Mouse (Mus musculus): ENCODE results near the gene Nle1. TPM values are rescaled to one million over a fixed set of nuclear protein-coding genes. Genes with fewer than 3 reads are reported as not detected.
"Not testable (repeated sequence)": the region's sequence is repeated elsewhere in the genome, so short reads cannot be mapped to it uniquely, and the experiment has no call there.

Nle1 gene
- 10 to 100 TPM; 46.0 to 48.8 TPM for total RNA-seq (2021)
- long read RNA-seq, experiment 1, transcript Nle1-201 (13 exons, 1,783 nt): major isoform, 5 of 52 reads
- long read RNA-seq, experiment 1, partial matches to known transcripts: 20 of 52 reads
- long read RNA-seq, experiment 1, other reads (novel, unspliced or antisense): 27 of 52 reads
- long read RNA-seq, experiment 2, transcript Nle1-201 (13 exons, 1,783 nt): major isoform, 10 of 60 reads
- long read RNA-seq, experiment 2, partial matches to known transcripts: 22 of 60 reads
- long read RNA-seq, experiment 2, other reads (novel, unspliced or antisense): 27 of 60 reads

DNA sequence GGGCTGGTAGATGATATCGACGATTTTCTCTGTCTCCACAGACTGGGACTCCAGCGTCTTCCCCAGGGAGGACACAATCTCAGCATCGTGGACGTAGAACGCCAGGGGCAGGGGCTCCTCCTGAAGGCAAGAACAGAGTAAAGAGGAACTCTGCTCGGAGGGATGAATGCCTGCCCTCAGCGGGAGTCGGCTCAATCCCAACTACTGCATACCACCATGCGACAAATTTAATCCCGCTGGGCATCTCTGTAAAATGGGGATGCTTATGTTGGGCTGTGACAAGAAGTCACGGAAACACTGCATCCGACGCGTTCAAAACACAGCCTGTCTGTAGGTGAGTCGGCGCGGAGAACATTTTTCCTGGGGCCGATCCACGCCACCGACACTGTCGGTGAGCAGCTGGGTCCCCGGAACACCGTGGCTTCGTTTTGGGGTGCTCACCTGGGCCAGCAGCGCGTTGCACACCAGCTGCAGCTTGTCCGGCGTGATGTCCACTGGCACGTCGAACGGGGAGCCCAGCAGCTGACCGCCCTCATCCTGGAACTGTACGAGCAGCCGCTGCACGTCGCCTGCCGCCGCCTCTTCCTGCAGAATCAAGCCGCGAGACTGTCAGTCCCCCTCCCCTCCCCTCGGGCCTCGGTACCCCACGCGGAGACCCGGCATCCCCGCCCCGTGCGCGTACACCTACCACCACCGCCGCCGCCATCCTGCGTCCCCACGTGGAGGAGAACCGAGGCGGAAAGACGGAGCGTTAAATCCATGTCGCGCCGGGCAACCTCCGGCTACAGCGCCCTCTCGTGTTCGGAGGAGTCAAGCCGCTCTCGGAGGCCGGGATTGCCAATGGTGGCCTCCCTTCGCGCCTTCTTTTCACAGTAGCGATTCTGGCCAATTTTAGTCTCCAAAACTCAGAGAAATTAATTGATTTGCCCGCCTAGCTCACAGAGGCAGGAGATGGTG lies at the start of gene Nle1:
TSS of gene Nle1 (minus strand) at position 761 of the 957 bp plus-strand sequence.
- Histone ChIP-seq H3K27ac (peak within 1 kb of the TSS; percentile 76), H3K4me3 (peak within 1 kb of the TSS; percentile 96)
- DNase-seq (ENCODE audit: low spot score in 2 of 2): peak; percentile 91 to 97
- TF ChIP-seq CTCF (conservative IDR thresholded peaks at IDR 0.05): peak; percentile 97

DNA sequence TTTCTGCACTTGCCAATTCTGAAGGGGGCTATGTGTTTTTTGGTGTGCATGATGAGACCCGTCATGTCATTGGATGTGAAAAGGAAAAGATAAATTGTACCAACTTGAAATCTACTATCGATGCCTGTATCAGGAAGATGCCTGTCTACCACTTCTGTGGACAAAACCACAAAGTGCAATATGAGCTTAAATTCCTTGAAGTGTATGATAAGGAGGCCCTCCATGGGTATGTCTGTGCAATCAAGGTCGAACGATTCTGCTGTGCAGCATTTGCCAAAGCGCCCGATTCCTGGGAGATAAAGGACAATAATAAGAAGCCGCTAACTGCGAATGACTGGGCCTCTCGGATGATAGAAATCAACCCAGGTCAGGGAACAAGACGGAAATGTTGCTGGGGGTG lies 48.7 kb upstream of the Nle1 start:
- no peak overlapping the region for H3K4me3 ChIP-seq
- no peak overlapping the region for H3K27ac ChIP-seq
- no peak for TF ChIP-seq CTCF (conservative IDR thresholded peaks at IDR 0.05)
- DNase-seq (ENCODE audit: low spot score in 2 of 2): no peak

DNA sequence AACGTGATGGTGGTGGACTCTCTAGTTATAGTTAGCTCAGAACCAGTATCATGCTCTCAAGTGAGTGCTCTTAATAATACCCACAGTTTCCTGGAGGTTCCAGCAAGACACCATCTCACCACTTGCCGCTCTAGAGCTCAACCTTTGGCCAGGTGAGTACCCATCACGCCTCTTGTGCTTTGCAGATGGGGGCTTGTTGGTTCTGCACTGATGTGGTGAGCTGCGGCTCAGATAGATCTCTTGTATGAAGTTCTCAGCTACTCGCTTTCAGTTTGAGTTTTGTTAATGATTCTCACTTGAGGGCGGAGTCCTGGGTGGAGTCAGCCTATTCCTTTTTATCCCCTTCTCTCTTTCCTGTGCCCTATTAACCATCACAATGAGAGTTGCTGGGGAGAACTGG lies 46.4 kb upstream of the Nle1 start:
- DNase-seq (ENCODE audit: low spot score in 2 of 2): no peak
- H3K27ac ChIP-seq: no peak overlapping the region
- TF ChIP-seq CTCF (conservative IDR thresholded peaks at IDR 0.05): no peak
- H3K4me3 ChIP-seq: no peak overlapping the region

GRCm38 (mm10) chr11:82952612-82953542 lies 44.7 kb upstream of the Nle1 start:
- no peak for DNase-seq (ENCODE audit: low spot score in 2 of 2)
- no peak for TF ChIP-seq CTCF (conservative IDR thresholded peaks at IDR 0.05)

DNA sequence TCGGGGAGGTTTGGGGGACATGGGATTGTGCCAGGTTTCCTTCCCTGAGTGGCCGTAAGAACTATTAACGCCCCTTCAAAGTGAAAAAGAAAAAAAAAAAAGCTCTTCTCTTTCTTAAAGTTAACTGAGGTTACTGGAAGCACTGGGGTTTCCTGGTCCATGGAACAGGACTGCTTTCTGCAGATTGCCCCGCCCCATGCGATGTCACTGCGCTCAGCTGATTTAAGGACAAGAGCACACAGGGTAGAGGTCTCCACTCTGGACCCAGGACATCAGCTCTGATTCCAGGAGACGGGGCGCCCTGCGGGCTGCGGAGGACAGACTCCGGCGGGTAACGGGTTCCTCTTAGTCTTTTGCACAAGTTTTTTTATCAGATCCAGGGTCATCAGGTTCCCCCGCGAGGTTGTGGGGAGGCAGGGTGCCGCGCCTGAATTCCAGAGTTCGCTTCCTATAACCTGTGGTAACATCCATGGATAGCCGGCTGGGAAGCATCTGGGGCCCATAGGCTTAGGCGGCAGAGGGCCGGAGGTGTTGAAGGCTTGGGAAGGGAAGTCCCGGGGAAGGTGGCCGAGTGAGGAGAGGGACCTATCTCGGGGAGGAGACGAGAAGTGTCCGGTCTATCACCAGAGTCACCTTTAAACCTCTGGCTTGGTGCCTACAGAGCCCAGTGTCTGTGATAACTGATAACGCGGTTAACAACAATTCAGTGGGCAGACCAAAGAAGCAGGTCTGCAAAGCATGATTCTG lies 43.8 kb upstream of the Nle1 start:
- peak overlapping the region; percentile 37 for H3K4me3 ChIP-seq

More at GRCm38 (mm10) chr11:82952612-82953542, 44.7 kb upstream of the Nle1 start:
- Histone ChIP-seq H3K4me3 (peak overlapping the region; percentile 37; the same call in 1 of the 2 replicates), H3K27ac (no peak overlapping the region; the same call in 1 of the 2 replicates)

DNA sequence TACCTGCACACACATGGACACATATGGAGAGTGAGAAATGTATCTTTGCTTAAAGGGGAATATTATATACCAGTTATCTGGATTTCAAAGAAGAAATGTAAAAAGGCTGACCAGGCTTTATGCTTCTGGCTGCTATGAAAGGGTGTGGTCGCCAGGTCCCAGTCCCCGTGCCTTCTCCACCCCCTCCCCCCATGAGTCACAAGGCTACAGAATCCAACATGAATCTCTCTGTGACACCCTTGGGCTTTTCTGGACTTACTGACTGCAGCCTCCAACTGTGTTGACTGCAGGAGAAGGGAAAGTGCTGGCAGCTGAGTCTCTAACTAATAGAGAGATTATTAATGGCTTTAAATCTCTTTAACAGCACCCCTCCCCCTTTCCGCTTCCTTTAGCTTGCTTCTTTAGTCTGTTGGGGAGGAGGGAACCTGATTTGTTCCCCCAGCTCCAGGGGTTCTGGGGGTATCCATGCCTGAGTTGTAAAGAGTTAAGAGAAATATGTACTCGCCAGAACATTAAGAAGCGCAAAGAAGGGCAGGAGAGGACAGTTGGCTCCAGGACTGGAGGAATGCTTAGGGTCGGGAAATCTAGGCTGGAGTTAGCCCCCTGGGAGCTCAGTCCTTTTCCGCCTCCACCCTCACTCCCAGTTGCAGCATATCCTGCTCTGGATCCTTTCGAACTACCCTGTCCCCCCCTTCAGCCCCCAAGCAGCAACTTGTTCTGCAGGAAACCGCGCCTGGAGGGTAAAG lies 42.7 kb upstream of the Nle1 start, which contains the start of gene Slfn5:
TSS of gene Slfn5 (plus strand) at position 614 of the 746 bp plus-strand sequence.
- no peak for DNase-seq (ENCODE audit: low spot score in 2 of 2)
- Histone ChIP-seq H3K27ac (peak within 1 kb of the TSS; percentile 73), H3K4me3 (peak within 1 kb of the TSS; percentile 37)
- TF ChIP-seq CTCF (conservative IDR thresholded peaks at IDR 0.05): no peak

More for the DNA sequence above, 43.8 kb upstream of the Nle1 start:
- TF ChIP-seq CTCF (conservative IDR thresholded peaks at IDR 0.05): no peak
- DNase-seq (ENCODE audit: low spot score in 2 of 2): no peak
- H3K27ac ChIP-seq: peak overlapping the region; percentile 73

GRCm38 (mm10) chr11:82949036-82949435 lies 40.8 kb upstream of the Nle1 start:
- TF ChIP-seq CTCF (conservative IDR thresholded peaks at IDR 0.05): no peak
- DNase-seq (ENCODE audit: low spot score in 2 of 2): no peak
- no peak overlapping the region for H3K4me3 ChIP-seq

DNA sequence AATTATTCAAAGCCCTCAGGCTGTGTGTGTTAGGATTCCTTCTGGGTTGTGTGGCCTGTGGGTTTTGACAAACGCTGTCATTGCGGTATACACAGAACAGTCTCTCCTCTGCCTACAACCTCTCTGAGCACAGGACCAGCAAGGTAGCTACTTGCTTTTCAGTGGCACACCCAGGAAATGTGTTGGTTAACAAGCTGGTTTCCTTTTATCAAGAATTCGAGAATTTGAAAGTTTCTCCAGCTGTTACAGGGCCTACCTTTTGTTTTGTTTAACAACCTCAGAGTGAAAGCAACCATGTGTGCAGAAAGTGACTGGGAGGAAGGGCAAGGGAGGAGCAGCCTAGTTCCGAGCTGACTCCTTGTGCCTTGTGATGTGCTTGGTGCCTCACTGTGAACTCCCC lies 39.2 kb upstream of the Nle1 start:
- Histone ChIP-seq H3K27ac (no peak overlapping the region), H3K4me3 (no peak overlapping the region)
- no peak for DNase-seq (ENCODE audit: low spot score in 2 of 2)
- no peak for TF ChIP-seq CTCF (conservative IDR thresholded peaks at IDR 0.05)

More at GRCm38 (mm10) chr11:82949036-82949435, 40.8 kb upstream of the Nle1 start:
- H3K27ac ChIP-seq: no peak overlapping the region

GRCm38 (mm10) chr11:82945636-82946035 lies 37.4 kb upstream of the Nle1 start:
- H3K4me3 ChIP-seq: no peak overlapping the region
- TF ChIP-seq CTCF (conservative IDR thresholded peaks at IDR 0.05): no peak
- no peak for DNase-seq (ENCODE audit: low spot score in 2 of 2)

DNA sequence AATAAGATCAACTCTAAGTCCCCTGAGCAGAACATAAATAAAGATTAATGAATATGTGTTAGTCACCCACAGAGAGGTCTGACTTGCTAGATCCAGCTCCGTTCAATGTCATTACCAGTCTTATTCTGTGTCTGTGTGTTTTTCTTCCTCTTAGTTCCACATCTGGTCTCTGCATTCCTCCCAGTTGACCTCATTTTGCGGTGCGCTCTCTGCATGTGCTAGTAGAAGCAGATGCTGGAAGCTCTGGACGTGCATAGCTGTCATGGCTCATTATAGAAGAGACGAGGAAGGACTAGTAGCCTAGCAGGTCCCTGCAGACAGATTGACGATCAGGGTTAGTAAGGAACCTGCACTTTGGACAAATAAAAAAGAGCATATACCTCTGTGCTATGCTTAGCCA lies 35.1 kb upstream of the Nle1 start:
- Histone ChIP-seq H3K4me3 (no peak overlapping the region), H3K27ac (no peak overlapping the region)
- DNase-seq (ENCODE audit: low spot score in 2 of 2): no peak
- no peak for TF ChIP-seq CTCF (conservative IDR thresholded peaks at IDR 0.05)

More at GRCm38 (mm10) chr11:82945636-82946035, 37.4 kb upstream of the Nle1 start:
- H3K27ac ChIP-seq: no peak overlapping the region

DNA sequence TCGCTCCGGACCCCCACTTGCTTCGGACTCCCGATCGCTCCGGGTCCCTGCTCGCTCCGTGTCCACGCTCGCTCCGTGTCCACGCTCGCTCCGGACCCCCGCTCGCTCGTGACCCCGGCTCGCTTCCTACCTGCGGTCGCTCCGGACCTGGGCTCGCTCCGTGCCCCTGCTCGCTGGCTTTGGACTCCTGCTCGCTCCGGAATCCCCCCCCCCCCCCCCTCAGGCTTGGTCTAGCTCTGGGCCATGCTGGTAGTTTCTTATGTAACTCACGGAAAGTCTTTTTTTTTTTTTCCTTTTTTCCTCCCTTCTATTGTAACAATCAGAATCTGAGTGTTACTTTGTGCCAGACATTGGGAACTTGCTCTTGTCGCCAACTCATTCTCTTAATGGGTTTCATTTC lies 25.0 kb upstream of the Nle1 start:
- TF ChIP-seq CTCF (conservative IDR thresholded peaks at IDR 0.05): no peak
- DNase-seq (ENCODE audit: low spot score in 2 of 2): no peak
- H3K4me3 ChIP-seq: peak overlapping the region; percentile 48

GRCm38 (mm10) chr11:82931671-82932450 lies 23.6 kb upstream of the Nle1 start:
- H3K4me3 ChIP-seq: peak overlapping the region; percentile 48
- not testable (repeated sequence) for H3K27ac ChIP-seq; DNase-seq (ENCODE audit: low spot score in 2 of 2)

More for the DNA sequence above, 25.0 kb upstream of the Nle1 start:
- no peak overlapping the region for H3K27ac ChIP-seq

- H3K27ac ChIP-seq; DNase-seq (ENCODE audit: low spot score in 2 of 2): not testable (repeated sequence)
- H3K4me3 ChIP-seq: peak overlapping the region; percentile 48
Measured at GRCm38 (mm10) chr11:82931161-82931560, 22.9 kb upstream of the Nle1 start.

DNA sequence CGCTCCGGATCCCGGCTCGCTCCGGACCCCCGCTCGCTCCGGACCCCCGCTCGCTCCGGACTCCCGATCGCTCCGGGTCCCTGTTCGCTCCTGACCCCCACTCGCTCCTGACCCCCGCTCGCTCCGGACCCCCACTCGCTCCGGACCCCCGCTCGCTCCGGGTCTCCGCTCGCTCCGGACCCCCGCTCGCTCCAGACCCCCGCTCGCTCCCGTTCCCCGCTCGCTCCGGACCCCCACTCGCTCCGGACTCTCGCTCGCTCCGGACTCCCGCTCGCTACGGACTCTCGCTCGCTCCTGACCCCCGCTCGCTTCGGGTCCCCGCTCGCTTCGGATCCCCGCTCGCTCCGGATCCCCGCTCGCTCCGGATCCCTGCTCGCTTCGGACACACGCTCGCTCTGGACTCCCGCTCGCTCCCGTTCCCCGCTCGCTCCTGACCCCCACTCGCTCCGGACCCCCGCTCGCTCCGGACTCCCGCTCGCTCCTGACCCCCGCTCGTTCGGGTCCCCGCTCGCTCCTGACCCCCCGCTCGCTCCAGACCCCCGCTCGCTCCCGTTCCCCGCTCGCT lies 22.3 kb upstream of the Nle1 start:
- not testable (repeated sequence) for H3K27ac ChIP-seq; DNase-seq (ENCODE audit: low spot score in 2 of 2)
- H3K4me3 ChIP-seq: peak overlapping the region; percentile 48

All from layer of hippocampus, adult 2 months (tissue).